Mouse (Mus musculus): ENCODE data around the gene Fam219b. TPM values are rescaled to one million over a fixed set of nuclear protein-coding genes. Genes with fewer than 3 reads are reported as not detected.

The Fam219b gene
- total RNA-seq (2015; ENCODE audit: low replicate concordance): 0.19 and 0.42 TPM in 2 replicates
- 4.2 and 4.7 TPM in 2 replicates for total RNA-seq (2017; ENCODE audit: low replicate concordance)

DNA sequence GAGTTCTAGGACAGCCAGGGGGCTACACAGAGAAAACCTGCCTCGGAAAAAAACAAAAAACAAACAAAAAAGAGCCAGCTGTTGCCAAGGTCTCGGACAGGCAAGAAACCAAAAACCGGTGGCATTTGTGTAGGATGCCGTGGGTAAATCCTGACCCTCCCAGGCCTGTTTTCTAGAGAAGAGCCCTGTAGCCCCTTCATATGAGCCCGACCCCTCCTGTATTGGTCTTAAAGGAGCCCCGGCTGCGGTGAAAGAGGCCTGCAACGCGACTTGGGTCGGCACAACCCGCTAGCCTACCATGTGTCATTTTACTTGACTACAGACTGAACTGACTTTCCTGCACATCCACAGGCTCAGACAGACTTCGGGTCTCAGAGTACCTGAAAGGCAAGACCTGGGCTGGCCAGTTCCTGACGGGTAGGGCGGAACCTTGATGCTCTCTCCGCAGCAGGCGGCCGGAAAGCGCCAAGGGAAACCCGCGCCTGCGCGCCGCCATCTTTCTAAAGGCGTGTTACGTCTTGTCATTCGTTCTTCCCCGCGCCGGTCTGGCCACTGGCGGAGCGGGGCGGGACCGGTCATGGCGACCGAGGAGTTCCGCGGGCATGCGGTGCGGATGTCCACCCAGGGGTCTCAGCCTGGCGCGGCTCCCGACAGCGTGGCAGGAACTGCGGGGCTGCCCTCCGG, at the start of gene Fam219b:
Fam219b (plus strand) TSS at position 485 of the 684 bp plus-strand sequence.
- ATAC-seq (replicated peaks; ENCODE audit: low FRiP score, poor library complexity, severe bottlenecking): peak; percentile 94

DNA sequence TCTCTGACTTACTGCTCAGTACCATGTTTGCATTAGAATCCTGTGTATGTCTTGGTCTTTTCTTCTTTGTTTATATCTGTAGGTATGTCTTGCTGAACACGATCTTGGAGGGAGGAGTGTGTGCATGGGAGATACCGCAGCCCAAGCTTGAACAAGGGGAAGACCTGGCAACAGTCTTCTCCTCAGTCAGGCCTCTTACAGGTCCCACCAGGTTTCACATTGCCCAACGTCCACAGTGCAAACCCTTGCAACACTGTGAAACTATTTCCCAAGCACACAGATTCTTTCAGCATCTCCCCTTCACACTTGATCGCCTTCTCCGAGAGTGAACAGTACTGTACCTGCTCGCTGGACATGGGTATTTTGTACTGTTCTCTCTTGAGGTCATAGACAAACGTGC, 49.5 kb upstream of the Fam219b start:
- no peak for ATAC-seq (replicated peaks; ENCODE audit: low FRiP score, poor library complexity, severe bottlenecking)

DNA sequence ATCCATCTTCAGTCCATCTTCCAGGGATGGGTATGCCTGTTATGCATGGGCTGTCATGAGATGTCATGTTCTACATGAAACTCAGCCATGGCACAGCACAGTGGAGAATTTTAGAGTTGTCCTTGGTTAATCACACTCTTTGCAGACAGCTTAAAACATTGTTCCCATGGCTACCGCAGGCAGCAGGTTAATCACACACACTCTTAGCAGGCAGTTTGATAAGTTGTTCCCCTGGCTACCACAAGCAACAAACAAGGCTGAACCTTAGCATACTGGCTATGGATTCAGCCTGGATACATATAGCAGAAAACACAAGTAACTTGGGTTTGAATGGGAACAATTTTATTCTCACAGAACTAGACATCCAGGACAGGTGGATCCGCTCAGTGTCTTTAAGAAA, 43.8 kb upstream of the Fam219b start:
- 0 out of 2 replicates have a peak, but pooled peaks have one; percentile 43 for ATAC-seq (replicated peaks; ENCODE audit: low FRiP score, poor library complexity, severe bottlenecking)

DNA sequence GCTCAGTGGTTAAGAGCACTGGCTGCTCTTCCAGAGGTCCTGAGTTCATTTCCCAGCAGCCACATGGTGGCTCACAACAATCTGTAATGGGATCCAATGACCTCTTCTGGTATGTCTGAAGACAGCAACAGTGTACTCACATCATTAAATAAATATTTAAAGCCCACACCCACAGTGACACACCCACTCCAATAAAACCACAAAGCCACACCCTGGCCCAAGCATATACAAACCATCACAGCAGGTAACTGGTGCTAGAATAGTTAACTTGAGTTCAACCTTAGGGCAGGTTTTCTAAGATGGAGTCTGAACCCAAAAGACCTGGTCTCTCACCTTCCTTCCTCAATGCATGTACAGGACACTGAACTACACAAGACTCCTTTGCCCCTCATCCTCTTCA, 42.4 kb upstream of the Fam219b start:
- no peak for ATAC-seq (replicated peaks; ENCODE audit: low FRiP score, poor library complexity, severe bottlenecking)

DNA sequence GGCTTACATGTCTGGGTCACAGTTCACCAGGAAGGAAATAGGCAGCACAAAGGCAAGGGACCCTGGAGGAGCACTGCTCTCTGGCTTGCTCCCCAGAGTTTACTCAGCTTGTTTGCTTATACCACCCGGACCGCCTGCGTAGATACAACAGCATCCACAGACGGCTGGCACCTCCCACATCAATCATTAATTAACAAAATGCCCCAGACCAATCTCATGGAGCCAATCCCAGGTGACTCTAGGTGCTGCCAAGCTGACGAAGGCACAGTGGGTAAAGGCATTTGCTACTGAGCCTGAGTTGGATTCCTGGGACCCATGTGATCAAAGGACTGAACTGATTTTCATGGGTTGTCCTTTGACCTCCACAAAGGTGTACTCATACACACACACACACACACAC, 40.1 kb upstream of the Fam219b start:
- no peak for ATAC-seq (replicated peaks; ENCODE audit: low FRiP score, poor library complexity, severe bottlenecking)

DNA sequence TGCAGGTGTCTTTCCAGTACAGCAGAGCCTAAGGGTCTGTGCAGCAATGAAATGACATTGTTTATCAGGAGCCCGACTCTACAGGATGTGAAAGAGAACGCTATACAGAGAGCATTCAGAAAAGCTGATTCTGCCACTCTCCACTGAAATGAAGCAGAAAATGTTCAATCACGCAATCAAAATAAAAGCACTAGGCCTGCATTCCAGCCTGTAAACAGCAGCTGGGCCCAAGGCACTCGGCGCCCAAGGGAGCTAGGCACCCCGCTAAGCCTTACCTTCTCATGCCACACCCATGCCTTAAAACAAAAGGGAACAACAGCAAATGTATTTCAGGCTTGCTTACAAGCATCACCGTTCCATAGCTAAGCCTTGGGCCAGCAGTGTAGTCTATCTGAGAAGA, 38.8 kb upstream of the Fam219b start:
- ATAC-seq (replicated peaks; ENCODE audit: low FRiP score, poor library complexity, severe bottlenecking): no peak

DNA sequence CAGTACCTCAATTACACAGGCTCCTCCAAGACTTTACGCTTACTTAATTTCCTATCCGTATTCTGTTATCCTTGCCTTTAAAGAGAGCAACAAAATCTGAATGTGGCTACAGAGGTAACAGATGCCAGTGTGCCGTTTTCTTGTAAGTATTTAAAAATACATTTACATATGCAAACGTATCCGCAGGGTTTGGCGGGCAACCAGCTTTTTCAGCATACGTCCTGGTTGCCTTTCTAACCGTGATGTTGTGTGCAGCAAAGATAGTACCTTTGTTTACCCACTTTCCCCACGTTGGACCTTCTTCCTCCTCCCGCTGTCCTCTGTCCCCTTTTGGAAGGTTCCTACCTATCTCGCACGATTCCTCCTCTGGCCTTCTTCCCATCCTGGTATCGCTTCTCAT, 35.9 kb upstream of the Fam219b start:
- ATAC-seq (replicated peaks; ENCODE audit: low FRiP score, poor library complexity, severe bottlenecking): no peak

DNA sequence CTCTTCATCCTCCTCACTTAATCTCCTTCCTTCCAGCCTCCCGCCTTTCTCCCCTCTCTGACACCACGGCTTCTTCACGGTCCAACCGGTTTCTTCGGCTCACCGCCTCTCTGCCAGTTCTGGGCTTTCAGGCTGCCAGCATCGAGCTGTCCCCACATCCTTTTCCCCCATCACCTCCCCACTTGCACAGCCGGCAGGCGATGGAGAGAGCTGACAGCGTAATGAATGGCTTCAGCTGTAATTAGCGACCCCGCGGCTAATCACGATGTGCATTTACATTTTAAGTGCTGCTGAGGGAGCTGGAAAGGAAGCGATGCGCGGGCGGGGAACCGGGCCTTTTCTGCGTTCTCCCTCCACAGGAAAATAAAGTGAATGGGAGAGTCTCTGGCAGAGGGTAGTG, 35.5 kb upstream of the Fam219b start:
- ATAC-seq (replicated peaks; ENCODE audit: low FRiP score, poor library complexity, severe bottlenecking): no peak

DNA sequence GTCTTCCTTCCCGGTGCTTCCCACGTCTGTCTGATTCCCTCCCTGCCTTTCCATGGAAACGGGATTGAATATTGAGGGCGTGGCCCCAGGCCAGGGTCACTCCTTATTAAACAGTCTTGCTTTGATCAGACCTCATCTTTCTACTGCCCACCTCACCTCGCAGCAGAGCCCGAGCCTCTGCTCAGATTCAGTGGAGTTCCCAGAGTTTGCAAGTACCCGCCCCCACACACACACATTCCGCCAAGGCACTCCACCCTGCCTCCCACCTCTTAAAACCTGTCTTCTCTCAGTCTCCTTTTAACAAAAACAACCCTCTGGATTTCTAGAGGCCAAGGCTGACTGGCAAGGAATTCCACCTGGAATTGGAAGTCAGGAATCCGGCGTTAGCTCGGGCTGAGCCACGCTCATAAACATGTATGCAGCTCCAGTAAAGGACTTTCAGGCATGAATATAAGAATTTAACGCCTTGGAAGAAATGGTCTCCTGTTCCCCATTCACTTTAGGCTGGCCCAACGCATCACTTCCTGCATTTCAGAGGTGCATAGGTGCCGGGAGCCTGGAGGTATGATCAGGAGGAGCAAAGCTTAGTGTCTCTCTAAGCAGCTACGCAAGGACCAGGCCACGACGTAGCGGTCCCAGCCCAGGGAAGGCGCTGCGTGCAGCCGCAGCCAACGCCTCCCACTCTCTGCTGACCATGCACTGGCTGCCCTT, 34.3 kb upstream of the Fam219b start:
- no peak for ATAC-seq (replicated peaks; ENCODE audit: low FRiP score, poor library complexity, severe bottlenecking)

DNA sequence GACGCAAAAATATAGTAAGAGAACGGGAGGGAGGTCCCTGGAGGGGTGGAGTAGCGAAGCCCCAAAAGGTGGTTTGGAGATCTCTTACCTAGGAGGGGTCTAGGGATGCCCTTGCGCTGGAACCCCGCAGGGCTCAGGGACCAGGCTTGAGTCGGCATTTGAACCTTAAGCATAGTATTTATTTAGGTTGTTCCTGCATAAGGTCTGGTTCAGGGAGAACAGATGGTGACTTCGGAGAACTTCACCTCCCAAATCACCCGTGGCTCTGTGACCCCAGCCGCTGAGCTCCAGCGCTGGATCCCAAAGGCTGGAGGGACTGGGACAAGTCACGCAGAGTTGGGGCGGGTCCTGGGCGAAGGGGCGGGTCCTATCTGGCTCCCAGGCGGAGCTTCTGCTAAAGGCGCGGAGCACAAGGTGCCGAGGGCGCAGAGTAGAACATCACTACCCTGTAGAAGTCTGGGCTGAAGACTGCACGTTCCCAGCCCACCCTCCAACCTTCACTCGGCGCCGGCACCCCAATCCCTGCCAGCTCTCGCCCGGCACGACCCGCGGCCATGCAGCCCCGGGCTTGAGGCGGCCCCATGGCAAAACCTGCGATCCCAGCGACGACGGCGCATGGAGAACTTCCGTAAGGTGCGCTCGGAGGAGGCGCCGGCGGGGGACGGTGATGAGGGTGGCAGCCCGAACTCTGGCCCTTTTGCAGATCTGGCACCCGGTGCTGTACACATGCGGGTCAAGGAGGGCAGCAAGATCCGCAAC, 33.5 kb upstream of the Fam219b start, which contains the start of gene Rpp25:
Rpp25 (plus strand) TSS at position 405 of the 759 bp plus-strand sequence.
- no peak for ATAC-seq (replicated peaks; ENCODE audit: low FRiP score, poor library complexity, severe bottlenecking)

DNA sequence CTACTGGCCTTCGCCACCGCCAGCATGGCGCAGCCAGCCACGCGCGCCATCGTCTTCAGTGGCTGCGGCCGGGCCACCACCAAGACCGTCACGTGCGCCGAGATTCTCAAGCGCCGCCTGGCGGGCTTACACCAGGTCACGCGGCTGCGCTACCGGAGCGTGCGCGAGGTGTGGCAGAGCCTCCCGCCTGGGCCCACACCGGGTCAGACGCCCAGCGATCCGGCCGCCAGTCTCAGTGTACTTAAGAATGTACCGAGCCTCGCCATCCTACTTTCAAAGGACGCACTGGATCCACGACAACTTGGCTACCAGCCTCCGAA, 33.0 kb upstream of the Fam219b start:
- peak; percentile 38; the same call in 1 of the 2 replicates for ATAC-seq (replicated peaks; ENCODE audit: low FRiP score, poor library complexity, severe bottlenecking)

DNA sequence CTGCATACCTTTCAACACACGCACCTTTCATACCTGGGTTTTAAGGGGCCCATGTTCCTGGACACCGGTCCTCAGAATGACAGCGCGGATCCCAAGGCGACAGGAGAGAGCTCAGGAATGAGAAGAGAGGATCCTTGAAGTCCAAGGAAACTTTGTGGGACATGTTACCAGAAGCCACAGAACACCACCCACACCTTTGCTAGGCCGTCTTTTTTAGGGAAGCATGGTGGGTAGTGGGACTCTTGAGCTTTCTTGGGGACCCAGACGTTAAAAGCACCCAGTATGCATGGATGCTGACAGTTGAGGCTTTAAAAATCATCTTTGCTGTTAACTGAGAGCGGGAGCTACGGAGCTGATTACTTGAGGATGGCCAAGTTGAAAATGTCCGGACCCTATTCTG, 32.4 kb upstream of the Fam219b start:
- no peak for ATAC-seq (replicated peaks; ENCODE audit: low FRiP score, poor library complexity, severe bottlenecking)

DNA sequence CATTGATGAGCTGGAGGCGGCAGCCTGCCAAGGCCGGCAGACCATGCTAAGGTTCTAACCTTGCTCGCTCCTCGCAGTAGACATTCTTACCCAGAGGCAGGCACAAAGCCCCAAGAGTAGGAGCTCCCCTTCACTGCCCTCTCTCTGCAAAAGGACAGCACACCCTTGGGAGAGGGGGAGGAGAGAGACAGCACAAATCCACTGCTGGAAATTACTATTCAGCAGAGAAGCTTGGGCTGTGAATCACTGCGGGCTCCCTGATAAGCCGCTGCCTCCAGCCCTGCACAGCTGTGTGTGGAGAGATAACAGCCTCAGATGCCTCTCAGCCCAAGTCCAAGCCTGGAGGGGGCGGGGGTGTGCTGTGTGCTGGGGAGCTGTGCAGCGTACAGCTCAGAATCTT, 31.6 kb upstream of the Fam219b start:
- ATAC-seq (replicated peaks; ENCODE audit: low FRiP score, poor library complexity, severe bottlenecking): peak; percentile 94

DNA sequence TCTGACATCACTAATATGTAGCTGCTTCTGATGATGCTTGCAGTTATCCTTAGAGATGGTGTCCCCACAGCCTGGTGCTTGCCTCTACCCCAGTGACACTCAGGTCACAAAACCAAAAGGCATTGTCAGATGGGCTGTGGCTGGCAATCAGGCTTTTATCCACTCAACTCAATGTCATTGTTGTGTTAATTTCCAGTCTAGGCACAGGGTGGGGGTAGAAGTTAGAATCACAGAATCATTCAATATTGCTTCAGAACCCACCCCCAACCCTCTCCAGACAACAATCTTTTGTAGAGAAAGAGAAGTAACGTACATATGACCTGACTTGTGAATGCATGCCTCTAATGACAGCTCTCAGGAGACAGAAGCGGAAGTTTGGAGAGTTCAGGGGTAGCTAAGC, 26.8 kb upstream of the Fam219b start:
- ATAC-seq (replicated peaks; ENCODE audit: low FRiP score, poor library complexity, severe bottlenecking): no peak

DNA sequence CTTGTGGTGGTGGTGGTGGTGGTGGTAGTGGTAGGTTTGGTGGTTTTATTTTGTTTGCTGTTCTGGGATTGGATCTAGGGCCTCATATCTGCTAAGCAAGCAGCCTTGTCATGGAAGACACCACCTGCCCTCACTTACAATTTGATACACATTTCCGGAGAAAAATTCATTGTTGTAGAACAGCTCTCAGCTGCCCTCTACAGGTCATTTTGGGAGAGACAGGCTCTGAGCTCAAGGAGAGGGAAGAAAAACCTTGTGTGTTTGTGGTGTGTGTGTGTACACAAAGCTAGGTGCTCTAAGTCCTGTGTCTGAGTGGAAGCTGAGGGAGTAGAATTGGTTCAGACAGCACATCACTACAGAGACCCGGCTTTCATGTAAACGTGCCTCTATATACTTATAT, 20.2 kb upstream of the Fam219b start:
- ATAC-seq (replicated peaks; ENCODE audit: low FRiP score, poor library complexity, severe bottlenecking): peak; percentile 49; the same call in 1 of the 2 replicates

DNA sequence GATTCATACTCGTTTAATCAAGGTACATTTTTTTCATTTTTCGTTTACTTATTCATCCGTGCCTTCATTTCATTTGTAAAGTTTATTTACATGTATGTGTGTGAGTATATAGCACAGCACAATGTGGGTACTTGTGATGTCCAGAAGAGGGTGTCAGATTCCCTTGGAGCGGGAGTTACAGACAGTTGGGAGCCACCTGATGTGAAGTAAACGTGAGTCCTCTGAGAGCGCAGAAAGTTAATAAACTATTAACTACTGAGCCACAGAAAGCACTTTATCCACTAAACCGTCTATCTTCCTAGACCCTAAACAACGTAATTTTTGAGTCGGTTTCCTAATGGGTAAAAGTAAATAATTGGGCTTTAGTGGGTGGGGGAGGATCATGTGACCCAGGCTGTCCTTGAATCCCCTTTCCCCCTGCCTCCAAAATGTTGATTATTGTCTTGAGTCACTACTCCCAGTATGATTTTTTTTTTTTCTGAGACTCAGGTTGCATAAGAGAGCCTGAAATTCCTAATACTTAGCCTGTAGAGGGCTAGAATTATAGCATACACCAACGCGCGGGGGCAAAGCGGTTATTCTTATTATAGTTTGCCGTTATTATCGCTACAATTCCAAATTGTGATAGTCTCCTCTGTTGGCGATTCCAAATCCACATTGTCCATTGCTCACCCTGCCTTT, 16.8 kb upstream of the Fam219b start:
- peak; percentile 9; the same call in 1 of the 2 replicates for ATAC-seq (replicated peaks; ENCODE audit: low FRiP score, poor library complexity, severe bottlenecking)

DNA sequence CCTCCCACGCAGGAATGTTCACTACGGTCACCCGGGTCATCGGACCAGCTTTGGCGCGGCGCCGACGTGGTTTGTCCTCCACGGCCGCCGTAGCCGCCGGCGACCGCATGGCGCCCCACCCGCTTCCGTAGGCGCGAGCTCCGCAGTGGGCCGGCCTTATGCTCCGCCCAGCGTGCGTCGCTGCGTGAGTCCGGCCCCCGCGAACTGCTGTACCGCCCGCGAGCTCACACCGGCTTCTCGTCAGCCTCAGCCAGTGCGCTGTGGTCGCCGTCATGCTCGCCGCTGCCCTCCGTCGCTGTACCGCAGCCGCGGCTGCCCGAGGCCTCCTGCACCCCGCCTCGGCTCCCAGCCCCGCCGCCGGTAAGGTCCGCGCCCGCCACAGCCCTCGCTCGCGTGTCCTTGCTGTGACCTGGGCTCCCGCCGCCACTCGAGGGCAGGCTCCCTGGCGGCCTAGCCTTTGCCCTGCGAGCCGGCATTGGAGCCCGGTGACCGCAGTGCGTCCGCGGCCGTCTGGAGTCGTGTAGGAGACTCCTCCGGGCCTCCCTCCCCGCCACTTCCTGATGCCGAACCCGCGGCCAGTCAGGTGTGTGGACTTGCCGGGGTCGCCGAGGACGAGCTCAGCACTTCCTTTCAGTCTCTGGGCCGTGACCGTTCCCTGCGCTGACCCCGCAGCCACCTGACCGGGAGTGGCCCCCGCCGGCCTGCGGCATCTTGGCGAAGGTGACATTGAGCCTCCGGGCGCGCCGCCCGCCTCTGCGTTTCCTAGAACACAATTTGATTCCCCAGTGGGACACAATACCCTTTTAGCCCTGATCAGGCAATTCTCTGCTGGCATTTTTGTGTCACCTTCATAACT, 16.0 kb upstream of the Fam219b start, which contains the start of gene Cox5a:
Cox5a (plus strand) TSS at position 219 of the 856 bp plus-strand sequence.
- ATAC-seq (replicated peaks; ENCODE audit: low FRiP score, poor library complexity, severe bottlenecking): peak; percentile 91

DNA sequence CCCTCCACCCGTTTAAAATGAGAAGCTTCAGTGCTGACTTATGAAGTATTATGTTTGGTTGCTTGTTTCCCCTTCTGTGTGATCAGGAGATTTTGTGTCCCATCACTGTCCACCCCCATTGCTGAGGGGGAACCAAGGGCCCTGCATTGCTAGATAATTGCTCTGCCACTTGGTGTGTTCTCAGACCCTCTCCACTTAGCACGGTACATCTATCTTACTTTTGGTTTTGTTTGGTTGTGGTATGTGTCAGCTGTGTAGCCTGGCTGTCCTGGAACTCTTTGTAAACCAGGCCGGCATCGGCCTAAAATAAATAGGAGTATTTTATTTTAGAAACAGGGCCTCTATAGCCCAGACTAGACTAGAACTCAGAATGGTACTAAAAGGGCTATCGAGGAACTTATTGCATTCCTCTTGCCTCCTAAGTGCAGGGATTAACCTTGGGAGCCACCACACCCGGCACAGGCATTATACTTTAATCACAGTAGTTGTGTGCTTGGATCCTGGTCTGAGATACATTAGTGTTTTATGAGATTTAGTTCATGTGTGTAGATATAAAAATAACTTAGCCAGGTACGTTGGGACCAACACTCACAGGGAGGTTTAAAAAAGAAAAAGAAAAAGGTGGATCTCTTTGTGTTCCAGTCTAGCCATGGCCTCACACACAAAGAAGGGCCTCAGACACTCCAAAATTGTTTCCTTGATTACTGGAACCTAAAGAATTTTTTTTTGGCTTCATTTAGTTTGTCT, 15.0 kb upstream of the Fam219b start:
- ATAC-seq (replicated peaks; ENCODE audit: low FRiP score, poor library complexity, severe bottlenecking): no peak

Measured in erythroblast, adult 5-6 weeks (primary cell).